Mouse (Mus musculus): ENCODE results near the gene Urb2. TPM values are rescaled to one million over a fixed set of nuclear protein-coding genes. Genes with fewer than 3 reads are reported as not detected.
A peak's percentile ranks its signal among the peaks of the same experiment; 100 is the strongest.

Urb2 gene
- polyA plus RNA-seq, 1 experiment from 2014 or later, result 6.7 TPM

DNA sequence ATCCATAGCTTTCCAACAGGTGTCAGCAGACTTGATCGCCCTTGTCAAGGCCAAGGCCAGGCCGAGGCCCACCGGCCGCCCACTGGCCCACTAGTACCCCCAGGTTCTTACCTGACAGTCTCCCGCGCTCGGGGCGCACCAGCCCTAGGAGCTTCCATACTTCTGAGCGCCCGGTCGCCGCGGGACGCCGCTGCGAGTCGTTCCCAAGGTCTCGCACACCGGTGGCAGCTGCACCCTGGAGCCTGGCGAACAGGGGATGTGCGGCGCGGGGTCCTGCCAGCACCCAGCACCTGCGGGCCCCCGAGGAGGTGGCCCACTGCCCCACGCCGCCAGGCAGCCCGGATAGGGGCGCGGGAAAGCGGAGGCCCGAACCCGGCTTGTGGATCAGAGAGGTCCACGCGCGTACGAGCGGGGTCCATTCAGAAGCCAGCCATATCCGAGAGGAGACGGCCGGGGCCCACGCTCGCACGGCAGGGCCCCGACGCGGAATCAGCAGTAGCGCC lies 39.0 kb upstream of the Urb2 start:
- peak overlapping the region; percentile 85 for H3K9ac ChIP-seq (replicated peaks; ENCODE audit: low read length)
- no peaks in the 10 kb centered on the region for H3K27me3 ChIP-seq (ENCODE audit: control insufficient read depth, insufficient read depth, low read length)
- peak overlapping the region; percentile 66 for H3K27ac ChIP-seq (replicated peaks; ENCODE audit: low read depth, low read length)
- peak overlapping the region; percentile 77 for H3K4me3 ChIP-seq (ENCODE audit: low read depth, low read length)
- ATAC-seq (replicated peaks; ENCODE audit: insufficient number of reproducible peaks, low FRiP score, low TSS enrichment, low read depth), result peak; percentile 56
- no peaks in the 10 kb centered on the region for H3K9me3 ChIP-seq (replicated peaks; ENCODE audit: control insufficient read depth, low read length)
- peak overlapping the region; percentile 95 for H3K4me2 ChIP-seq (ENCODE audit: low read depth, low read length)
- WGBS, result under 1% methylated on average over 48 of the region's 48 CpGs
- H3K36me3 ChIP-seq (replicated peaks; ENCODE audit: control insufficient read depth, insufficient read depth, low read depth, low read length), result no peaks in the 10 kb centered on the region
- no peak for DNase-seq (ENCODE audit: low spot score)
- no peaks in the 10 kb centered on the region for H3K4me1 ChIP-seq (ENCODE audit: control insufficient read depth, insufficient read depth, low read length)

DNA sequence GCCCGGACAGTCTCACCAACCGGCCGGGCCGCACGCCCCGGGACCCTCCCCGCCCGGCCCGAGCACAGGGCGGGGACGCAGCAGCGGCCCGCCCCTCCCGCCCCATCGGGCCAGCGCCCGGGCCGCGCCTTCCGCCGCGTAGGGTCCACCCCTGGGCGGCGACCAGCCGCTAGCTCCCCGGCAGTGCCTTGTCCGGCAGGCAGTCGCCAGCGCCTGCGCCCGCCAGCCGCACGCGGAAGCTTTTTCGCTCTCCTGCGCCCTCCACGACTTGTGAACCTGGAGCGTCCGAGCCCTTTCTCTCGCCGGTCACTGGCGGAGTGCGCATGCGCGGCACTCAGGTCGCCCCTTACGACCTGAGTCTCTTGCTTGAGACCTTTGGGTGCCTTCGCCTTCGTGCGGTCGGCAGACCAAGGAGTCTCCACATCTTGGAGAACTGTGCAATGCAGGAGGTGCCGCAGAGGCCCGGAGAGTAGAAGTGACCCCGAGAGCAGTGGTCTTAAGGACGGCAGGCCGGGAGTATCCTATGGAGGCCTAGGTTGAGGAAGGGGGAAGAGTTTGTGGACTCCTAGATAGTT lies 38.4 kb upstream of the Urb2 start, which contains the start of gene Abcb10:
Gene Abcb10, minus strand, starts transcription at position 297 of the 575 bp plus-strand sequence.
- no peaks in the 10 kb centered on the region for H3K9me3 ChIP-seq (replicated peaks; ENCODE audit: control insufficient read depth, low read length)
- no peaks in the 10 kb centered on the region for H3K36me3 ChIP-seq (replicated peaks; ENCODE audit: control insufficient read depth, insufficient read depth, low read depth, low read length)
- peak within 1 kb of the TSS; percentile 77 for H3K4me3 ChIP-seq (ENCODE audit: low read depth, low read length)
- H3K9ac ChIP-seq (replicated peaks; ENCODE audit: low read length), result peak within 1 kb of the TSS; percentile 85
- H3K4me2 ChIP-seq (ENCODE audit: low read depth, low read length), result peak within 1 kb of the TSS; percentile 95
- peak; percentile 92 for ATAC-seq (replicated peaks; ENCODE audit: insufficient number of reproducible peaks, low FRiP score, low TSS enrichment, low read depth)
- DNase-seq (ENCODE audit: low spot score), result peak; percentile 89
- H3K27ac ChIP-seq (replicated peaks; ENCODE audit: low read depth, low read length), result peak within 1 kb of the TSS; percentile 66
- H3K27me3 ChIP-seq (ENCODE audit: control insufficient read depth, insufficient read depth, low read length), result no peaks in the 10 kb centered on the region
- under 1% methylated on average over 49 of the region's 56 CpGs for WGBS
- no peaks in the 10 kb centered on the region for H3K4me1 ChIP-seq (ENCODE audit: control insufficient read depth, insufficient read depth, low read length)

DNA sequence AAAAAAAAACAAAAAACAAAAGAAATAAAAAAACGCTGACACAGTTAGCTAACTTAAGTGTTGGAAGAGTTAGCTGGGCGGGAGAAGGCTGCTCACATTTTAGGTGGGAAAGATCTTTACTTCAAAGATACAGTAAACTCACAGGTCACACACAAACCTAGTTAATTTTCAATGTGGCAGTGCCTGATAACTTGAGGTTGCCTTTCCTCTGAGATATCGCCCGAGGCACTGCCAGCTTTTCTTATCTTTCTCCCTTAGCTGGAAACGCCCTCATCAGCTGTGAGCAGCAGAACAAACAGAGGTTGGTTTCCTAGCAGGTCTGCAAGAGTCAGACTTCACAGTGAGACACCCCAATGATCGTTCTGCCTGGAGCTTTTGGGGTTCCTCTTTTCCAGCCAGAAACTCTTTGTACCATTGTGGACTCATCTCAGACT lies 32.7 kb upstream of the Urb2 start:
- no peak overlapping the region for H3K4me3 ChIP-seq (ENCODE audit: low read depth, low read length)
- WGBS, result 63% methylated on average over 6 of the region's 6 CpGs
- no peaks in the 10 kb centered on the region for H3K36me3 ChIP-seq (replicated peaks; ENCODE audit: control insufficient read depth, insufficient read depth, low read depth, low read length)
- DNase-seq (ENCODE audit: low spot score) (no peak), ATAC-seq (replicated peaks; ENCODE audit: insufficient number of reproducible peaks, low FRiP score, low TSS enrichment, low read depth) (no peak)
- H3K4me1 ChIP-seq (ENCODE audit: control insufficient read depth, insufficient read depth, low read length), result no peaks in the 10 kb centered on the region
- no peaks in the 10 kb centered on the region for H3K27me3 ChIP-seq (ENCODE audit: control insufficient read depth, insufficient read depth, low read length)
- H3K9me3 ChIP-seq (replicated peaks; ENCODE audit: control insufficient read depth, low read length), result no peaks in the 10 kb centered on the region
- no peak overlapping the region for H3K4me2 ChIP-seq (ENCODE audit: low read depth, low read length)
- H3K27ac ChIP-seq (replicated peaks; ENCODE audit: low read depth, low read length), result no peak overlapping the region
- H3K9ac ChIP-seq (replicated peaks; ENCODE audit: low read length), result no peak overlapping the region

DNA sequence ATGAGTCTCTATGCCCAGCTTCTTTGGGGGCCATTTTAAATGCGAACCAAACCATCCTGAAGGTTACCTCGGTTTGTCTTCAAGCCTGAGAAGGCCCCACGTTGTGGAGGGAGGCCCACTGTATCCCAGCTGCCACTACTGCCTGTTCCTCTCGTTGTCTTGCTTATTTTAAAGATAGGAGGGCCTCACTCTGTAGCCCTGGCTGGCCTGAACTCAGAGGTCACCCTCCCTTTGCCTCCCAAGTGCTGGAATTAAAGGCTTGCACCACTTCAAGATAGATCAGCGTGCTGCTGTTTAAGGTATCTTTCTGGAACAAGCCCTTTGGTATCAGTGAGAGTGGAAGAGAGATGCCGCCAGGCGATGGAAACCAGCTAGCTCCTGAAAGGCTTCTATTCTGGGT lies 32.2 kb upstream of the Urb2 start:
- Histone ChIP-seq H3K9ac (replicated peaks; ENCODE audit: low read length) (no peak overlapping the region), H3K4me2 (ENCODE audit: low read depth, low read length) (no peak overlapping the region), H3K4me1 (ENCODE audit: control insufficient read depth, insufficient read depth, low read length) (no peaks in the 10 kb centered on the region), H3K9me3 (replicated peaks; ENCODE audit: control insufficient read depth, low read length) (no peaks in the 10 kb centered on the region), H3K27me3 (ENCODE audit: control insufficient read depth, insufficient read depth, low read length) (no peaks in the 10 kb centered on the region), H3K36me3 (replicated peaks; ENCODE audit: control insufficient read depth, insufficient read depth, low read depth, low read length) (no peaks in the 10 kb centered on the region; the same call in 1 of the 2 replicates), H3K4me3 (ENCODE audit: low read depth, low read length) (no peak overlapping the region), H3K27ac (replicated peaks; ENCODE audit: low read depth, low read length) (no peak overlapping the region)
- no peak for DNase-seq (ENCODE audit: low spot score)
- ATAC-seq (replicated peaks; ENCODE audit: insufficient number of reproducible peaks, low FRiP score, low TSS enrichment, low read depth), result no peak
- WGBS, result 76% methylated on average over 7 of the region's 7 CpGs

DNA sequence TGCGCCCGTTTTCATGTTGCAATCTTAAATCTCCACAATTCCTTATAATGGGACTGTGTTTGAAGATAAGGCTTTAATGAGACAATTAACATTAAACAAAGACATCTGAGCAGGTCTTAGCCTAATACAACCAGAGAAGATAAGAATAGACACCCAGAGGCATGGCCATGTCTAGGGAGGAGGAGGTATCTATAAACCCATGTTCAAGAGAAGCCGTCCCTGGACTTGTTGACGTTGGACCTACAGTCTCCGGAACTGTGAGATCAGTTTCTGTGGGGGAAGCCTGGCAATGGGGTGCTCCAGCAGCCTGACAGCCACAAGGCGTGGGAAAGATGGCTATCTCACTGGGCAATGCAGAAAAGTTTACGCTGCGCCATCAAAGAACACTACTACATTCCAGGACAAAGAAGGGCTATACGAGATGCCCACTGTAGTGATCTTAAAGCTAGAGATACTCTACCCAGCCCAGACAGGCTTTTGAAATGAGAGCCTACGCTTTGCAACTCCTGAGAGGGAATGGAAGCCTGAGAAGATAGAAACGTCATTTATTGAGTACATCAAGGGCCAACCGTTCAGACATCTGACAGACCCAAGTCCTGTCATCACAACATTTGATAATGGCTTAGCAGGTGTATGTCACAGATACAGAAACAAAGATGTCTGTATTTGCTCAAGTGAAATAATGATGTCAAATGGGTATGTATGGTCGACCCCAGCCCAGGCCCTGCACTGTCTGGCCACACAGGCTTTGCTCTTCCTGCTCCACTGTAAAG lies 30.8 kb upstream of the Urb2 start:
- Histone ChIP-seq H3K4me2 (ENCODE audit: low read depth, low read length) (no peak overlapping the region), H3K4me3 (ENCODE audit: low read depth, low read length) (no peak overlapping the region), H3K9ac (replicated peaks; ENCODE audit: low read length) (no peak overlapping the region), H3K36me3 (replicated peaks; ENCODE audit: control insufficient read depth, insufficient read depth, low read depth, low read length) (no peaks in the 10 kb centered on the region; the same call in 1 of the 2 replicates), H3K27ac (replicated peaks; ENCODE audit: low read depth, low read length) (no peak overlapping the region), H3K9me3 (replicated peaks; ENCODE audit: control insufficient read depth, low read length) (no peaks in the 10 kb centered on the region), H3K4me1 (ENCODE audit: control insufficient read depth, insufficient read depth, low read length) (no peaks in the 10 kb centered on the region), H3K27me3 (ENCODE audit: control insufficient read depth, insufficient read depth, low read length) (no peaks in the 10 kb centered on the region)
- ATAC-seq (replicated peaks; ENCODE audit: insufficient number of reproducible peaks, low FRiP score, low TSS enrichment, low read depth) (no peak), DNase-seq (ENCODE audit: low spot score) (no peak)
- WGBS, result 85% methylated on average over 13 of the region's 13 CpGs

DNA sequence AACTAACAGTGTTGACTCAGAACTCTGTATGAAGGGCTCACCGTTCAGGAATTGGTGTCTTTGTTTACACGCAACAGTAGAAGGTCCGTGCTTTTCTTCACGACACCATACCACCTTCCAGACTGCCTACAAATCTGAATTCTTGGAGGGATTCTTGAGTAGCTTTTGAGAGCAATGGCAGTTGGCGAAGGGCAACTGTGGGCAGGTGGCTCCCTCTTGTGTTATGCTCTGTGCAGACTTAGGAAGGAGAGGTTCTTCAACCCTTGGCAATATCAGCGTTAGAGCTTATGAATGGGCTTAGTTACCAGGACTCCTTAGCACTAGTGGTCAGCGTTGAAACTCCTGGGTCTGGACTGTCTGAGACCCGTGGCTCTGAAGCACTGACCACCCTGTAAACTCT lies 28.7 kb upstream of the Urb2 start:
- H3K4me1 ChIP-seq (ENCODE audit: control insufficient read depth, insufficient read depth, low read length), result no peaks in the 10 kb centered on the region
- DNase-seq (ENCODE audit: low spot score) (no peak), ATAC-seq (replicated peaks; ENCODE audit: insufficient number of reproducible peaks, low FRiP score, low TSS enrichment, low read depth) (no peak)
- no peak overlapping the region for H3K9ac ChIP-seq (replicated peaks; ENCODE audit: low read length)
- no peak overlapping the region for H3K27ac ChIP-seq (replicated peaks; ENCODE audit: low read depth, low read length)
- H3K9me3 ChIP-seq (replicated peaks; ENCODE audit: control insufficient read depth, low read length), result no peaks in the 10 kb centered on the region
- no peak overlapping the region for H3K4me2 ChIP-seq (ENCODE audit: low read depth, low read length)
- no peaks in the 10 kb centered on the region; the same call in 1 of the 2 replicates for H3K36me3 ChIP-seq (replicated peaks; ENCODE audit: control insufficient read depth, insufficient read depth, low read depth, low read length)
- no peak overlapping the region for H3K4me3 ChIP-seq (ENCODE audit: low read depth, low read length)
- 86% methylated on average over 8 of the region's 8 CpGs for WGBS
- H3K27me3 ChIP-seq (ENCODE audit: control insufficient read depth, insufficient read depth, low read length), result no peaks in the 10 kb centered on the region

DNA sequence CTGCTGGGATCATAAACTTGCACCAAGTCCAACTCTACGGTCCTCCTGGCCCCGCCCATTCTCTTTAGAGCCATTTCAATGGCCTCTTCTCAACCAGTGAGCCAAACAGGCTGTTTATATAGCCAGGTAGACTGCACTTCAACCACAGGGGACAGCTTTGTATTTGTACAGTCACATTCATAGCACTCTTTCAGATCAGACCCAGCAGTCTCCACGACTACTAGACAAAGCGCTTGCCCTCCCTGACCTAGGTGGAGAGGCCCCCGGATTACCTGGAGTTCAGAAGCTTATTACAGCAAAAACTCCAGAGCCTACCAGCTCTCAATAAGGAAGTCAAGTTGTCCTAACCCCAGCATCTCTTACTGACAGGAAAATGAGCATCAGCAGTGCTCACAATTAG lies 27.7 kb upstream of the Urb2 start:
- ATAC-seq (replicated peaks; ENCODE audit: insufficient number of reproducible peaks, low FRiP score, low TSS enrichment, low read depth) (no peak), DNase-seq (ENCODE audit: low spot score) (no peak)
- no peaks in the 10 kb centered on the region for H3K4me1 ChIP-seq (ENCODE audit: control insufficient read depth, insufficient read depth, low read length)
- H3K4me3 ChIP-seq (ENCODE audit: low read depth, low read length), result no peak overlapping the region
- H3K4me2 ChIP-seq (ENCODE audit: low read depth, low read length), result no peak overlapping the region
- no peak overlapping the region for H3K9ac ChIP-seq (replicated peaks; ENCODE audit: low read length)
- no peaks in the 10 kb centered on the region; the same call in 1 of the 2 replicates for H3K36me3 ChIP-seq (replicated peaks; ENCODE audit: control insufficient read depth, insufficient read depth, low read depth, low read length)
- no peak overlapping the region for H3K27ac ChIP-seq (replicated peaks; ENCODE audit: low read depth, low read length)
- no peaks in the 10 kb centered on the region for H3K27me3 ChIP-seq (ENCODE audit: control insufficient read depth, insufficient read depth, low read length)
- 87% methylated on average over 5 of the region's 5 CpGs for WGBS
- no peaks in the 10 kb centered on the region for H3K9me3 ChIP-seq (replicated peaks; ENCODE audit: control insufficient read depth, low read length)

DNA sequence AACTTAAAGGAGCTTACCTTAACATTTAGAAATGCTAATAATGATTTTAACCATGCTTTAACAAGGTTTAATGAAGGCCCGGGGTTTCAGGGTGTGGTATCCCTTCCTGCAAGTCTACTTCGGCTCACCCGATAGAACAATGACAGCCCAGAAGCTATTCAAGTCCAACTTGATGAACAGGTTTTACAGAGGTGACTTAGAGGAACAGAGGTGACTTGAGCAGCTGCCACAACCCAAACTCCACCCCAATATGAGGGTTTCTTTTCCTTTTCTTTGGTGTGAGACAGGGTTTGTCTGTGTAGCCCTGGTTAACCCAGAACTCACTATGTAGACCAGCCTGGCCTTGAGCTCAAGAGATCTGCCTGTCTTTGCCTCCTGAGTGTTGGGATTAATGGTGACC lies 27.3 kb upstream of the Urb2 start:
- 83% methylated on average over 3 of the region's 3 CpGs for WGBS
- no peak for ATAC-seq (replicated peaks; ENCODE audit: insufficient number of reproducible peaks, low FRiP score, low TSS enrichment, low read depth)

More for the DNA sequence above, 27.3 kb upstream of the Urb2 start:
- H3K4me3 ChIP-seq (ENCODE audit: low read depth, low read length), result no peak overlapping the region
- no peak overlapping the region for H3K27ac ChIP-seq (replicated peaks; ENCODE audit: low read depth, low read length)
- no peaks in the 10 kb centered on the region for H3K27me3 ChIP-seq (ENCODE audit: control insufficient read depth, insufficient read depth, low read length)
- H3K4me2 ChIP-seq (ENCODE audit: low read depth, low read length), result no peak overlapping the region
- DNase-seq (ENCODE audit: low spot score), result peak; percentile 30
- H3K9ac ChIP-seq (replicated peaks; ENCODE audit: low read length), result no peak overlapping the region
- no peaks in the 10 kb centered on the region for H3K9me3 ChIP-seq (replicated peaks; ENCODE audit: control insufficient read depth, low read length)
- no peaks in the 10 kb centered on the region; the same call in 1 of the 2 replicates for H3K36me3 ChIP-seq (replicated peaks; ENCODE audit: control insufficient read depth, insufficient read depth, low read depth, low read length)
- no peaks in the 10 kb centered on the region for H3K4me1 ChIP-seq (ENCODE audit: control insufficient read depth, insufficient read depth, low read length)
